Mouse (Mus musculus) CH12.LX (cell line): ENCODE data around the gene Depdc1b.

ENCODE experiments used
- CHD2 ChIP-seq: IDR thresholded peaks from 2 replicates; pipeline ENCODE4 v1.6.1; 2011; ENCODE audit warnings: low read length, improper control_type of control experiment
- CTCF ChIP-seq, 2 experiments: IDR thresholded peaks in 1 of 2; conservative IDR thresholded peaks in 1 of 2; 2 replicates each; pipeline ENCODE4 v1.5.1; 2011 to 2012; ENCODE audit warnings: low read depth in 2 of 2, low read length in 2 of 2, improper control_type of control experiment in 1 of 2, inconsistent platforms in 1 of 2, mild to moderate bottlenecking in 1 of 2, moderate library complexity in 1 of 2
- E2F4 ChIP-seq: IDR thresholded peaks from 2 replicates; pipeline ENCODE4 v1.6.1; 2011; ENCODE audit warnings: low read depth, low read length, improper control_type of control experiment; ENCODE audit not compliant: insufficient replicate concordance
- EP300 ChIP-seq: IDR thresholded peaks from 2 replicates; pipeline ENCODE4 v1.6.1; 2011; ENCODE audit warnings: low read length, improper control_type of control experiment
- ETS1 ChIP-seq: conservative IDR thresholded peaks from 2 replicates; pipeline ENCODE4 v1.6.1; 2012; ENCODE audit warnings: low read depth, mild to moderate bottlenecking, inconsistent platforms, low read length, improper control_type of control experiment, moderate library complexity
- GABPA ChIP-seq: IDR thresholded peaks from 2 replicates; pipeline ENCODE4 v1.6.1; 2012; ENCODE audit warnings: low read depth, low read length, improper control_type of control experiment, inconsistent platforms; ENCODE audit not compliant: insufficient replicate concordance
- MAFK ChIP-seq: IDR thresholded peaks from 2 replicates; pipeline ENCODE4 v1.6.1; 2011; ENCODE audit warnings: low read length, improper control_type of control experiment; ENCODE audit not compliant: insufficient replicate concordance
- POLR2A ChIP-seq: IDR thresholded peaks from 2 replicates; pipeline ENCODE4 v1.6.1; 2011; ENCODE audit warnings: low read depth, mild to moderate bottlenecking, improper control_type of control experiment, low read length
- SIN3A ChIP-seq: IDR thresholded peaks from 2 replicates; pipeline ENCODE4 v1.6.1; 2012; ENCODE audit warnings: low read length, improper control_type of control experiment, inconsistent platforms
- TBP ChIP-seq: conservative IDR thresholded peaks from 2 replicates; pipeline ENCODE4 v1.6.1; 2011; ENCODE audit warnings: low read depth, low read length, improper control_type of control experiment
- ZMIZ1 ChIP-seq: IDR thresholded peaks from 2 replicates; pipeline ENCODE4 v1.6.1; 2012; ENCODE audit warnings: low read depth, mild to moderate bottlenecking, inconsistent platforms, low read length, improper control_type of control experiment
- ZNF384 ChIP-seq: IDR thresholded peaks from 2 replicates; pipeline ENCODE4 v1.6.1; 2012; ENCODE audit warnings: low read depth, low read length, improper control_type of control experiment, inconsistent platforms

DNA sequence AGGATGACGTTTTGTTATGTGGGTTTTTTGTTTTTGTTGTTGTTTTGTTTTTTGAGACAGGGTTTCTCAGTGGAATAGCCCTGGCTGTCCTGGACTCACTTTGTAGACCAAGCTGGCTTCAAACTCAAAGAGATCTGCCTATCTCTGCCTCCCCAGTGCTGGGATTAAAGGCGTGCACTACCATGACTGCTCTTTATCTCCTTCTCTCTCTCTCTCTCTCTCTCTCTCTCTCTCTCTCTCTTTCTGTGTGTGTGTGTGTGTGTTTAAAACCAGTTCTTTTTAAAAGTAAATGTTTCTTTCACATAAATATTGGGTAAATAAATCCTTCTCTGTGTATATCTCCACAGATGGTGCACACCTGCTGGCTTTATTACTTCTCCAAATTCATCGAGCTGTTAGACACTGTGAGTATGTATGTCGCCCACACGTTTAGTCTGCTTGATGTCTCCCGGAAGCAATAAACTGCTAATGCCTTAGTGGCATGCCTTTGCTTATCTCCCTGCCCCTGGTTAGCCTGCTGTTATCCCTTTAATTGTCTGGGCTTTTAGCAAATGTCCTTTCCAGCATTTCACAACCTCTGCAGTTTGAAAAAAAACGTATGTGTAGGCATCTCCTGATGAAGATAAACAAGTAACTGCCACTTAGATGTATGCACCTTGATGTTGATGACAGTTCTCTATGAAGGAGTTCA lies 44.5 kb upstream of the Depdc1b start:
- TF ChIP-seq ETS1 (no peak), CTCF (conservative IDR thresholded peaks at IDR 0.05 in 1 of 2, IDR thresholded peaks at IDR 0.05 in 1 of 2; ENCODE audit: low read depth in 2 of 2, low read length in 2 of 2) (no peak), MAFK (no peak), ZNF384 (no peak), POLR2A (no peak), EP300 (no peak), TBP (no peak), SIN3A (no peak), E2F4 (no peak), CHD2 (no peak), GABPA (no peak), ZMIZ1 (no peak)
